Mouse (Mus musculus) CH12.LX (cell line): ENCODE data around the gene Izumo3.

Experiments used
- CHD2 ChIP-seq: IDR thresholded peaks from 2 replicates; pipeline ENCODE4 v1.6.1; 2011; ENCODE audit warnings: low read length, improper control_type of control experiment
- CTCF ChIP-seq, 2 experiments: IDR thresholded peaks in 1 of 2; conservative IDR thresholded peaks in 1 of 2; 2 replicates each; pipeline ENCODE4 v1.5.1; 2011 to 2012; ENCODE audit warnings: low read depth in 2 of 2, low read length in 2 of 2, improper control_type of control experiment in 1 of 2, inconsistent platforms in 1 of 2, mild to moderate bottlenecking in 1 of 2, moderate library complexity in 1 of 2
- ETS1 ChIP-seq: conservative IDR thresholded peaks from 2 replicates; pipeline ENCODE4 v1.6.1; 2012; ENCODE audit warnings: low read depth, mild to moderate bottlenecking, inconsistent platforms, low read length, improper control_type of control experiment, moderate library complexity
- JUN ChIP-seq: IDR thresholded peaks from 2 replicates; pipeline ENCODE4 v1.6.1; 2011; ENCODE audit warnings: low read depth, mild to moderate bottlenecking, low read length, improper control_type of control experiment, moderate library complexity; ENCODE audit not compliant: insufficient read depth
- MYC ChIP-seq: IDR thresholded peaks from 2 replicates; pipeline ENCODE4 v1.6.1; 2011; ENCODE audit warnings: low read depth, mild to moderate bottlenecking, improper control_type of control experiment, low read length
- NELFE ChIP-seq: IDR thresholded peaks from 2 replicates; pipeline ENCODE4 v1.6.1; 2011; ENCODE audit warnings: low read depth, low read length, improper control_type of control experiment
- POLR2A ChIP-seq: IDR thresholded peaks from 2 replicates; pipeline ENCODE4 v1.6.1; 2011; ENCODE audit warnings: low read depth, mild to moderate bottlenecking, improper control_type of control experiment, low read length
- POLR2AphosphoS2 ChIP-seq: IDR thresholded peaks from 2 replicates; pipeline ENCODE4 v1.6.1; 2011; ENCODE audit warnings: low read depth, low read length, improper control_type of control experiment
- RCOR1 ChIP-seq: conservative IDR thresholded peaks from 2 replicates; pipeline ENCODE4 v1.6.1; 2012; ENCODE audit warnings: low read depth, mild to moderate bottlenecking, inconsistent platforms, low read length, improper control_type of control experiment
- TBP ChIP-seq: conservative IDR thresholded peaks from 2 replicates; pipeline ENCODE4 v1.6.1; 2011; ENCODE audit warnings: low read depth, low read length, improper control_type of control experiment
- USF2 ChIP-seq: conservative IDR thresholded peaks from 2 replicates; pipeline ENCODE4 v1.6.1; 2011; ENCODE audit warnings: low read depth, low read length, improper control_type of control experiment
- ZC3H11A ChIP-seq: IDR thresholded peaks from 2 replicates; pipeline ENCODE4 v1.6.1; 2012; ENCODE audit warnings: low read depth, mild to moderate bottlenecking, inconsistent platforms, low read length, improper control_type of control experiment
- ZMIZ1 ChIP-seq: IDR thresholded peaks from 2 replicates; pipeline ENCODE4 v1.6.1; 2012; ENCODE audit warnings: low read depth, mild to moderate bottlenecking, inconsistent platforms, low read length, improper control_type of control experiment

DNA sequence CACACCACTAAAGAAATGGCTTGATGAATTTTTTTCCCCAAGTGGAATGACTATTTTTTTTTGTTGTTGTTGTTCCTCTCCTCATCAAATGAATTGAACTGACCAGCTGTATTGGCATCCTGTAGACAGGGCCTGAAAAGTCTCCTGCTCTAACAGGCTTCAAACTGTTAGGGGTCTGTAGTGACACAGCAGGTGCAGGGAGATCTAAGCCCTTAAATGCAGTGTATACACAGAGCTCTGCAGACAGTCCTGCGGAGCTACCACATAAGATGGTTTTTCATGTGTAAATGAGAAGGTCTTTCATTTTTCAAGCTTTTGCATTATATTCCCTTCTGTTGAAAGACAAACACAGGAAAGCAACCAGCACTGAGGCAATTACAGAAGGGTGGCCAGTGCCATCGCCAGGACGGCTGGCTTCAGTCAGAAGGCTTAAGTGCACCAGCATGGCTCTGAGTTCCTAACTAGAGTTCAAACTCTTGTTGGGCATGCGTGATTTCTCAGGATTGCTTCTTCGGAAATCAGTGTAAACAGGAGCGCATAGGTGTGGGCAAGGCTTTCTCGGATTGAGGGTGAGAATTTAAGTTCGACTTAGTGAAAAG, 35.5 kb downstream of the Izumo3 start:
- TF ChIP-seq MYC (no peak), POLR2A (no peak), JUN (no peak), ZMIZ1 (no peak), CHD2 (no peak), USF2 (no peak), CTCF (conservative IDR thresholded peaks at IDR 0.05 in 1 of 2, IDR thresholded peaks at IDR 0.05 in 1 of 2; ENCODE audit: low read depth in 2 of 2, low read length in 2 of 2) (no peak), POLR2AphosphoS2 (no peak), ETS1 (no peak), ZC3H11A (no peak), TBP (no peak), NELFE (no peak), RCOR1 (no peak)
